Mouse (Mus musculus) frontal cortex, adult (tissue): Measurements from ENCODE around the gene Mrgpre.
A peak's percentile ranks its signal among the peaks of the same experiment; 100 is the strongest.

Experiments used
- ATAC-seq: cut with Nextera tagmentation; 2 replicates; pipeline ENCODE4 v1.9.2; 2017; ENCODE audit warnings: mild to moderate bottlenecking, moderate library complexity, mixed read lengths; ENCODE audit not compliant: low TSS enrichment

The Mrgpre gene

DNA sequence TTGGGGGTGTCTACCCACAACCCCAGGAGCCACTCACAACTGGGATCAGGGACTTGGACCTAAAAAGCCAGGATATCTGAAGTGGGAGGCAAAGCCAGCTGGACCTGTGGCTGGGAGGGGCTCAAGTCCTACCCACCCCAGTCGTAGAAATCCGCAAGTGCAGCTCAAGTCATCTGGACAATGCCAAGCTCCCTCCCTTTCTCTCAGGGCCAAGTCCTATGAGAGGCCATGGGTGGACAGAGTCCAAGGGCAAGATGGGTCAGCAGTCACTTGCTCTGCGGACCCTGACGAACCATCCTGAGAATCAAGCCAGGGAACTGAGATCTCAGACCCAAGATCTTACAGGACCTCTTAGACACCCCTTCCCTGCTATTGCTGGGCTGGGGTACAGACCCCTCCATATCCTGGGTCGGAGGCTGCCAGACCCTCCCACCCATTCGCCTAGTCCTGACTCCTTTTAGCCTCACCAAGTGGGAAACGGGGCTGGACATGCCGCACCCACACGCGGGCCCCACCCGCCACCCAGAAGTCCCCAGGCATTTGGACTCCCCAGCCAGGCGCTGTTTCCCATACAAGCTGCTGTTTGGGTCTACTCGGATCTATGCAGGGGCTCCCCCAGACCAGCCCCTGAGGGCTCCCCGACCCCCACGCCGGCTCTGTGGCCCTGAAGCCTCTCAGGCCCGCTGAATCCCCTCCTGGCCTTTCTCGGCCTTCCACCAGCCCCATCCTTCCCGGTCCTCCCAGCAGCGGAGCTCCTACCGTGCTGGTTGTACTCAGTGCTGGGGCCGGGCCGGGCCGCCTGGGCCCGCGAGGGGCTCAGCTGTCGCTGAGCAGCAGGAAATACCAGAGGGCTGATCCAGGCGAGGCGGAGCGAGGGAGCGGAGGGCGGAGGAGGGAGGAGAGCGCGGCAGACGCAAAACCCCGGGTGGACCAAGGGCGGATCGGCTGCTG, 44.5 kb downstream of the Mrgpre start:
- ATAC-seq = peak; percentile 92

GRCm38 (mm10) chr7:143738601-143739006, 45.7 kb downstream of the Mrgpre start:
- ATAC-seq = peak; percentile 27; the same call in 1 of the 2 replicates

GRCm38 (mm10) chr7:143738194-143738593, 46.1 kb downstream of the Mrgpre start:
- ATAC-seq = no peak

DNA sequence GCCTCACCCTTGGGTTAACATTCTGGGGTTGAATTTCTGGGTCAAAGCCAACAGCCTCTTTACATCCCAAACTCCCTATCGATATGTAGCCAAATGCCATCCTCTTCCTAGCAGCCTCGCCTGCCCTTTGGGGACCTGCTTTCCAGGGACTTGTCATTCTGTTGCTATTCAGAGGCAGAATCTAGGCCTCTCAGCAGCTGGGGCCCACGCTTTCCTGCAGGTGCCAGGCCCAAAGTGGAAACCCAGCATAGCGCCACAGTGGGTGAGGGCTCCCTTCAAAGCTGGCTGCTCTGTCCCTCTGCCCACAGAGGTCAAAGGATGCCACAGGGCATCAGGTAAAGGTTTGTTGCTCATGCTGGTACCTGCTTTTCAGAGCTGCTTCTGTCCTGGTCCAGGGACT, 50.6 kb downstream of the Mrgpre start:
- peak; percentile 64; the same call in 1 of the 2 replicates for ATAC-seq

GRCm38 (mm10) chr7:143729886-143730285, 54.4 kb downstream of the Mrgpre start:
- ATAC-seq = no peak
